Comparison of ENCODE assay signal across 14 mouse cellular contexts in genomic region chr1:91883115-91883514, GRCm38 (mm10).
DNase-seq lines count a peak whose midpoint lies in the region; ATAC-seq and TF ChIP-seq lines count a peak whose summit lies in the region.
"Had no signal": no experiment of that assay in that cellular context is flagged by ENCODE, and none has a peak within 500 bp of the region (broad histone marks: within the 10 kb centered on the region; RNA-seq: fewer than 3 reads in every experiment).

No protein-coding gene starts in this region.

- no peak overlapping the region for H3K9ac ChIP-seq in forebrain, embryonic 14.5 days (ENCODE audit: low read length)
- H3K9ac ChIP-seq in forebrain, embryonic 15.5 days (replicated peaks) = no peak overlapping the region
- no peak overlapping the region for H3K9ac ChIP-seq in lung, embryonic 14.5 days
- no peak overlapping the region for H3K9ac ChIP-seq in intestine, embryonic 16.5 days (ENCODE audit: low read depth, low read length)
- H3K9ac ChIP-seq: hindbrain, embryonic 15.5 days; limb, embryonic 12.5 days; midbrain, embryonic 13.5 days had no signal

- no peak for ATAC-seq in forebrain, embryonic 14.5 days
- no peak for ATAC-seq in forebrain, embryonic 15.5 days (replicated peaks)
- peak; percentile 75 for ATAC-seq in lung, embryonic 14.5 days (ENCODE audit: insufficient read depth)
- peak; percentile 48; the same call in 1 of the 2 replicates for ATAC-seq in intestine, embryonic 16.5 days
- ATAC-seq: midbrain, embryonic 13.5 days had no signal

- H3K4me1 ChIP-seq in forebrain, embryonic 14.5 days (ENCODE audit: control insufficient read depth, insufficient read depth, low read length) = no peaks in the 10 kb centered on the region
- H3K4me1 ChIP-seq in forebrain, embryonic 15.5 days = no peaks in the 10 kb centered on the region
- H3K4me1 ChIP-seq in lung, embryonic 14.5 days (ENCODE audit: insufficient read depth) = no peaks in the 10 kb centered on the region
- H3K4me1 ChIP-seq in lung, adult 2 months (ENCODE audit: control insufficient read depth, insufficient read depth, low read length) = no peaks in the 10 kb centered on the region
- H3K4me1 ChIP-seq in intestine, embryonic 16.5 days (ENCODE audit: control insufficient read depth, insufficient read depth, low read length) = no peaks in the 10 kb centered on the region
- H3K4me1 ChIP-seq: hindbrain, embryonic 15.5 days; limb, embryonic 12.5 days; midbrain, embryonic 13.5 days had no signal

- no peak overlapping the region for H3K4me3 ChIP-seq in forebrain, embryonic 14.5 days (ENCODE audit: low read depth, low read length)
- no peak overlapping the region for H3K4me3 ChIP-seq in forebrain, embryonic 15.5 days
- H3K4me3 ChIP-seq in lung, embryonic 14.5 days (ENCODE audit: low read depth, low read length) = no peak overlapping the region
- H3K4me3 ChIP-seq in lung, adult 2 months (replicated peaks; ENCODE audit: extremely low read depth, low read depth, low read length) = no peak overlapping the region
- H3K4me3 ChIP-seq in intestine, embryonic 16.5 days (ENCODE audit: low read length) = no peak overlapping the region
- H3K4me3 ChIP-seq: hindbrain, embryonic 15.5 days; limb, embryonic 12.5 days; midbrain, embryonic 13.5 days had no signal

- peak; percentile 10 for DNase-seq in forebrain, embryonic 14.5 days (ENCODE audit: low spot score)
- peak; percentile 84 for DNase-seq in lung, embryonic 14.5 days
- DNase-seq in lung, adult 2 months = no peak
- peak; percentile 38 for DNase-seq in lung, postnatal 10 days
- DNase-seq in cerebellum, postnatal 36 days = no peak
- no peak for DNase-seq in cerebellum, adult 9-10 months
- DNase-seq: adrenal gland, postnatal 25 days; cerebellum, adult 11 months; heart, adult 11 months had no signal

- no peak for TF ChIP-seq CTCF in lung, embryonic 14.5 days (IDR thresholded peaks at IDR 0.05; ENCODE audit: low read depth)
- no peak for TF ChIP-seq CTCF in lung, adult 2 months (IDR thresholded peaks at IDR 0.05; ENCODE audit: insufficient read depth, low read length)

- H3K27me3 ChIP-seq in forebrain, embryonic 14.5 days (replicated peaks; ENCODE audit: control insufficient read depth, insufficient read depth, low read length) = no peaks in the 10 kb centered on the region
- no peaks in the 10 kb centered on the region; the same call in 1 of the 2 replicates for H3K27me3 ChIP-seq in forebrain, embryonic 15.5 days
- no peaks in the 10 kb centered on the region for H3K27me3 ChIP-seq in lung, embryonic 14.5 days (ENCODE audit: insufficient read depth, low read length)
- no peaks in the 10 kb centered on the region for H3K27me3 ChIP-seq in intestine, embryonic 16.5 days (replicated peaks; ENCODE audit: control insufficient read depth, insufficient read depth, low read length)
- H3K27me3 ChIP-seq: hindbrain, embryonic 15.5 days; limb, embryonic 12.5 days; midbrain, embryonic 13.5 days had no signal

- no peaks in the 10 kb centered on the region for H3K9me3 ChIP-seq in forebrain, embryonic 14.5 days (replicated peaks; ENCODE audit: control insufficient read depth, low read length)
- H3K9me3 ChIP-seq in forebrain, embryonic 15.5 days = no peaks in the 10 kb centered on the region
- no peaks in the 10 kb centered on the region for H3K9me3 ChIP-seq in lung, embryonic 14.5 days (ENCODE audit: low read depth, low read length)
- no peaks in the 10 kb centered on the region for H3K9me3 ChIP-seq in intestine, embryonic 16.5 days (ENCODE audit: control insufficient read depth, low read length)
- H3K9me3 ChIP-seq: hindbrain, embryonic 15.5 days; midbrain, embryonic 13.5 days had no signal

- H3K4me2 ChIP-seq in forebrain, embryonic 14.5 days (ENCODE audit: low read length) = no peak overlapping the region
- no peak overlapping the region for H3K4me2 ChIP-seq in forebrain, embryonic 15.5 days (replicated peaks)
- no peak overlapping the region for H3K4me2 ChIP-seq in lung, embryonic 14.5 days
- H3K4me2 ChIP-seq in intestine, embryonic 16.5 days (ENCODE audit: low read depth, low read length) = no peak overlapping the region
- H3K4me2 ChIP-seq: hindbrain, embryonic 15.5 days; limb, embryonic 12.5 days; midbrain, embryonic 13.5 days had no signal

- no peaks in the 10 kb centered on the region for H3K36me3 ChIP-seq in forebrain, embryonic 14.5 days (ENCODE audit: control insufficient read depth, insufficient read depth, low read length)
- H3K36me3 ChIP-seq in forebrain, embryonic 15.5 days = no peaks in the 10 kb centered on the region
- no peaks in the 10 kb centered on the region for H3K36me3 ChIP-seq in lung, embryonic 14.5 days (ENCODE audit: insufficient read depth)
- no peaks in the 10 kb centered on the region for H3K36me3 ChIP-seq in intestine, embryonic 16.5 days (ENCODE audit: control insufficient read depth, insufficient read depth, low read length)
- H3K36me3 ChIP-seq: hindbrain, embryonic 15.5 days; limb, embryonic 12.5 days; midbrain, embryonic 13.5 days had no signal

- TF ChIP-seq POLR2A in lung, adult 2 months (IDR thresholded peaks at IDR 0.05; ENCODE audit: borderline replicate concordance, extremely low read depth, low read depth, low read length) = no peak

- H3K27ac ChIP-seq in forebrain, embryonic 14.5 days (ENCODE audit: low read depth, low read length) = no peak overlapping the region
- H3K27ac ChIP-seq in forebrain, embryonic 15.5 days (replicated peaks) = no peak overlapping the region
- H3K27ac ChIP-seq in lung, embryonic 14.5 days (ENCODE audit: low read depth) = peak overlapping the region; percentile 32; the same call in 1 of the 2 replicates
- H3K27ac ChIP-seq in intestine, embryonic 16.5 days (ENCODE audit: low read length) = no peak overlapping the region
- H3K27ac ChIP-seq: hindbrain, embryonic 15.5 days; limb, embryonic 12.5 days; midbrain, embryonic 13.5 days had no signal

- WGBS in forebrain, embryonic 14.5 days = 68% methylated on average over 5 of the region's 5 CpGs
- WGBS in forebrain, embryonic 15.5 days = 64% methylated on average over 5 of the region's 5 CpGs
- 24% methylated on average over 5 of the region's 5 CpGs for WGBS in lung, embryonic 14.5 days
- 33% methylated on average over 5 of the region's 5 CpGs for WGBS in lung, adult 2 months
- WGBS in intestine, embryonic 16.5 days = 40% methylated on average over 5 of the region's 5 CpGs

Comparison
In these comparisons a context has a peak if more than half of its experiments do, and no peak if none do; other contexts are left out.
1. DNase-seq: peak in forebrain, embryonic 14.5 days (single experiment), lung, embryonic 14.5 days (single experiment) and lung, postnatal 10 days (single experiment); none in lung, adult 2 months (single experiment), cerebellum, postnatal 36 days (0 of 2) and cerebellum, adult 9-10 months (single experiment).
2. ATAC-seq: peak in lung, embryonic 14.5 days (single experiment) and intestine, embryonic 16.5 days (single experiment); none in forebrain, embryonic 14.5 days (single experiment) and forebrain, embryonic 15.5 days (single experiment).